Mouse (Mus musculus) forebrain, embryonic 14.5 days (tissue): Measurements from ENCODE around the gene Sorl1. TPM values are rescaled to one million over a fixed set of nuclear protein-coding genes. Genes with fewer than 3 reads are reported as not detected.

Experiments
- polyA plus RNA-seq: library from polyadenylated mRNA; unstranded; fragments of >200 nt; fragmentation: Nextera tagmentation; extraction: Ambion mirVana; gene quantifications from 2 replicates; pipeline ENCODE4 v1.2.1, GENCODE M21; 2014

Sorl1 gene
- polyA plus RNA-seq, 1 experiment from 2014 or later: 10.8 TPM

Other genes with a start within 250 kb of the Sorl1 start
- gene Sc5d, start 140.0 kb upstream of the Sorl1 start, polyA plus RNA-seq: 61.9 and 74.2 TPM in 2 replicates